8 mouse cellular contexts compared by ENCODE assay signal in the genomic region with DNA sequence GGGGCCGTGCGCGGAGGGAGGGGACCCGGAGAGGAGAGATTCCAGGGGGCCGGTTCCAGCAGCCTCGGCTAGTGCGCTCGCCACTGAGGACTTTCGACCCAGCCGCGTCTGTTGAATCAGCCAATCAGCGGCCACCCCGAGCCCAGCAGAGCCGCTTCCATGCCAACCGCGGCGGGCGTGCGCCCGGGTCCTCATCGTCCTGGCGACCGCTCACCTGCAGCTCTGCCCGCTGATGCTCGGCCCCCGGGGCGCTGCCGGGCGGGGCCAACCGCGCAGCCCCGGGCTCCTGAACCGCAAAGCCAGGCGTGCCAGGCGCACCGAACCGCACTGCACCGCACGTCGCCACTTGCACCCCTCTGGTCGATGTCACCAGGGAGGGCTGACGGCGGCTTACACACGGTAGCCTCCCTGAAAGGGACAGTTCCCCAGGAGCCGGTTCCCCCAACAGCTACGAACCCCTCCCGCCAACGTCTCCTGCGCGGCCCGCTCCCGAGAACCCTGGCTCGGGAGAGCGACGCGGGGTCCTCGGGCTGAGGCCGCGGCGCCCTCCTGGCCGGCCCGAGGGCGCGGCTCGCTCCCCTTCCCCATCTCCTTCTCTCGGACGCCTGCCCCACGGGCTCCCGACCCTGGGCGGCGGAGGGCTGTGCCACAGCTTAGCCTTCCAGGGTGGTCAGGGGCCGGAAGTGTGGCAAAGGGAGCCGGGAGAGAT. TPM values are rescaled to one million over a fixed set of nuclear protein-coding genes. Genes with fewer than 3 reads are reported as not detected.
A peak's percentile ranks its signal among the peaks of the same experiment; 100 is the strongest.
DNase-seq lines count a peak whose midpoint lies in the region; TF ChIP-seq lines count a peak whose summit lies in the region.

Ccna1 (minus strand) TSS at position 464 of the 709 bp plus-strand sequence.

- TF ChIP-seq POLR2A in lung, adult 2 months (IDR thresholded peaks at IDR 0.05; ENCODE audit: borderline replicate concordance, extremely low read depth, low read depth, low read length): no peak

- DNase-seq in Muller cell, postnatal 12 days (ENCODE audit: inconsistent ontology term): peak; percentile 78
- DNase-seq in cerebellum, adult 9-11 months: peak; percentile 30
- DNase-seq in frontal cortex, adult 2 months (ENCODE audit: extremely low spot score in 1 of 2, low spot score in 1 of 2): peak; percentile 34 to 78
- DNase-seq in heart, postnatal 4 days: peak; percentile 66
- peak; percentile 69 to 75 for DNase-seq in layer of hippocampus, adult 2 months (ENCODE audit: low spot score in 2 of 2)
- DNase-seq in lung, adult 2 months: peak; percentile 9
- peak; percentile 68 for DNase-seq in ovary, postnatal 36 days (ENCODE audit: low spot score)
- no peak for DNase-seq in spleen, postnatal 36 days (ENCODE audit: low spot score in 2 of 2)

- peak within 1 kb of the TSS; percentile 81 for H3K27ac ChIP-seq in layer of hippocampus, adult 2 months

- H3K4me3 ChIP-seq in layer of hippocampus, adult 2 months: peak within 1 kb of the TSS; percentile 60
- no peak within 1 kb of the TSS for H3K4me3 ChIP-seq in lung, adult 2 months (replicated peaks; ENCODE audit: extremely low read depth, low read depth, low read length)

- WGBS in lung, adult 2 months: 1% methylated on average over 72 of the region's 73 CpGs

- H3K4me1 ChIP-seq in lung, adult 2 months (ENCODE audit: control insufficient read depth, insufficient read depth, low read length): 0 out of 2 replicates have a peak, but pooled peaks cover 2% of the 10 kb centered on the region

- TF ChIP-seq CTCF in layer of hippocampus, adult 2 months (conservative IDR thresholded peaks at IDR 0.05): no peak
- no peak for TF ChIP-seq CTCF in lung, adult 2 months (IDR thresholded peaks at IDR 0.05; ENCODE audit: insufficient read depth, low read length)

RNA-seq across cellular contexts. Expression of gene Ccna1, which starts in this region (rescaled TPM):
- polyA plus RNA-seq in frontal cortex, adult 2 months (2012; rRNA removed): 1.2 and 1.4 TPM in 2 replicates
- under 1 TPM; 0.88 to 0.91 TPM for total RNA-seq in heart, postnatal 4 days (2021)
- total RNA-seq in layer of hippocampus, adult 2 months (2021): 1 to 10 TPM; 2.4 to 2.5 TPM
- 1.0 and 1.3 TPM in 2 replicates for polyA plus RNA-seq in lung, adult 2 months (2012; rRNA removed)

Comparison
In these comparisons a context has a peak if more than half of its experiments do, and no peak if none do; other contexts are left out.
1. Peak in DNase-seq in heart, postnatal 4 days; RNA of the gene not detected or under 1 TPM.
2. DNase-seq: peak in Muller cell, postnatal 12 days (single experiment), cerebellum, adult 9-11 months (single experiment), frontal cortex, adult 2 months (2 of 2), layer of hippocampus, adult 2 months (2 of 2), lung, adult 2 months (single experiment) and ovary, postnatal 36 days (single experiment); none in spleen, postnatal 36 days (0 of 2).